In the genomic region with DNA sequence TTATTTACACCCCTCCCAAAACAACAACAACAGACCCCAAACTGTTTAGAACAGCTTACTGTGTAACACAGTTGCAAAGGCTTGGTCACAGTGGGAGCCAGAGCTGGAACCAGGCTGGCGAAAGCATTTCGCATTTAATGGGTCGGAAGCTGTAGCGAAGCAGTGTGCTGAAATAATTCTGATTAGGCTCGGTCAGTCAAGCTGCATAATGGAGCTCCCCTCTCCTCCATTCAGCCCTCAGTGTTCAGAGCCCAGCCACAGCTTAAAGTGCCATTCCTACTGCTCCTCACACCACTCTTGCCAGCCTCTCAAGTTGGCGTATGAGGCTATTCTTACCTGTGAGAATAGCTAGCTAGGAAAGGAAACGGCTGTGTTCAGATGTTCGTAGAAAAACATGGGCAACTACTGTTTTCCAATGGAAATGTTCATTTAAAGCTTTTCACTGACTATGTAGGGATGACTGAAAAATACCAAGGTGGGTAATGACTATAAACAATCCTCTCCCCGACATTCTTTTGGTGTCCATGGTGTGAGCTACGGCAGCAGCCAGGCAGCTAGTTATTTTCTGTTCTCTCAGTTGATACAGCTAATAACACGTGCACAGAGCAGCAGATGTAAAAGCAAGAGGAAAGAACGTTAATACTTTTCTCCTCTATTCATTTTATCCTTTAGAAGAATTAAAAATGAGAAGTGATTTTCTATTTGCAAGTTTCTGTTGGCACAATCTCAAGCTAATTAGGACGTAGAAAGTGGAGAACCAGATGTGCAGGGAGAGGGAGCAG, we compare ENCODE assay signal across 12 mouse cellular contexts.
DNase-seq lines count a peak whose midpoint lies in the region; ATAC-seq lines count a peak whose summit lies in the region.
"Had no signal": no experiment of that assay in that cellular context is flagged by ENCODE, and none has a peak within 500 bp of the region (broad histone marks: within the 10 kb centered on the region; RNA-seq: fewer than 3 reads in every experiment).

No protein-coding gene starts in this region.

- H3K4me1 ChIP-seq in embryonic facial prominence, embryonic 10.5 days = peaks cover 35% of the 10 kb centered on the region
- H3K4me1 ChIP-seq in hindbrain, embryonic 15.5 days (replicated peaks) = peaks cover 45% of the 10 kb centered on the region
- H3K4me1 ChIP-seq in neural tube, embryonic 14.5 days (ENCODE audit: control insufficient read depth, insufficient read depth, low read length) = peaks cover 30% of the 10 kb centered on the region; the same call in 1 of the 2 replicates
- H3K4me1 ChIP-seq in heart, embryonic 12.5 days (replicated peaks) = no peaks in the 10 kb centered on the region

- no peaks in the 10 kb centered on the region for H3K9me3 ChIP-seq in embryonic facial prominence, embryonic 10.5 days
- no peaks in the 10 kb centered on the region for H3K9me3 ChIP-seq in hindbrain, embryonic 15.5 days
- H3K9me3 ChIP-seq in neural tube, embryonic 14.5 days (ENCODE audit: control insufficient read depth, low read length) = no peaks in the 10 kb centered on the region
- no peaks in the 10 kb centered on the region for H3K9me3 ChIP-seq in heart, embryonic 12.5 days (replicated peaks)

- intact Hi-C loops in gastrocnemius, postnatal 14 days (cut with DNase I; ENCODE audit: low total_unique reads) = no loop called here

- WGBS in embryonic facial prominence, embryonic 10.5 days = 51% methylated on average over 13 of the region's 13 CpGs
- WGBS in hindbrain, embryonic 15.5 days = 12% methylated on average over 13 of the region's 13 CpGs
- WGBS in neural tube, embryonic 14.5 days = 17% methylated on average over 13 of the region's 13 CpGs
- WGBS in heart, embryonic 12.5 days = 75% methylated on average over 13 of the region's 13 CpGs

- H3K27ac ChIP-seq in embryonic facial prominence, embryonic 10.5 days (replicated peaks) = no peak overlapping the region
- H3K27ac ChIP-seq in hindbrain, embryonic 15.5 days (replicated peaks) = peak overlapping the region; percentile 63
- no peak overlapping the region; the same call in 1 of the 2 replicates for H3K27ac ChIP-seq in neural tube, embryonic 14.5 days (ENCODE audit: low read depth, low read length)
- no peak overlapping the region for H3K27ac ChIP-seq in heart, embryonic 12.5 days (ENCODE audit: poor library complexity, severe bottlenecking)
- H3K27ac ChIP-seq: macrophage had no signal

- DNase-seq in layer of hippocampus, postnatal 10 days (ENCODE audit: low spot score in 2 of 2) = peak; percentile 16 to 44
- DNase-seq in layer of hippocampus, adult 9-10 months (ENCODE audit: low spot score) = no peak
- DNase-seq in embryonic facial prominence, embryonic 10.5 days (ENCODE audit: low spot score) = peak; percentile 10
- no peak for DNase-seq in gastrocnemius, postnatal 14 days
- no peak for DNase-seq in kidney, postnatal 14 days
- DNase-seq: kidney, postnatal 4 days; liver had no signal

- no peak overlapping the region for H3K4me3 ChIP-seq in embryonic facial prominence, embryonic 10.5 days
- H3K4me3 ChIP-seq in hindbrain, embryonic 15.5 days = no peak overlapping the region
- H3K4me3 ChIP-seq in neural tube, embryonic 14.5 days (ENCODE audit: low read depth, low read length) = no peak overlapping the region
- no peak overlapping the region for H3K4me3 ChIP-seq in heart, embryonic 12.5 days
- H3K4me3 ChIP-seq: erythroblast, embryonic 14.5 days had no signal

- no peak overlapping the region for H3K9ac ChIP-seq in hindbrain, embryonic 15.5 days
- no peak overlapping the region for H3K9ac ChIP-seq in neural tube, embryonic 14.5 days (replicated peaks; ENCODE audit: low read depth, low read length)
- H3K9ac ChIP-seq in heart, embryonic 12.5 days = no peak overlapping the region

- H3K36me3 ChIP-seq in embryonic facial prominence, embryonic 10.5 days (replicated peaks) = no peaks in the 10 kb centered on the region
- no peaks in the 10 kb centered on the region for H3K36me3 ChIP-seq in hindbrain, embryonic 15.5 days
- H3K36me3 ChIP-seq in neural tube, embryonic 14.5 days (ENCODE audit: control insufficient read depth, insufficient read depth, low read length) = no peaks in the 10 kb centered on the region
- H3K36me3 ChIP-seq in heart, embryonic 12.5 days = no peaks in the 10 kb centered on the region

- no peaks in the 10 kb centered on the region for H3K27me3 ChIP-seq in embryonic facial prominence, embryonic 10.5 days (replicated peaks; ENCODE audit: low read depth, poor library complexity, severe bottlenecking)
- no peaks in the 10 kb centered on the region for H3K27me3 ChIP-seq in hindbrain, embryonic 15.5 days
- H3K27me3 ChIP-seq in neural tube, embryonic 14.5 days (ENCODE audit: control insufficient read depth, insufficient read depth, low read length) = no peaks in the 10 kb centered on the region
- H3K27me3 ChIP-seq in heart, embryonic 12.5 days (replicated peaks) = no peaks in the 10 kb centered on the region

- H3K4me2 ChIP-seq in hindbrain, embryonic 15.5 days = peak overlapping the region; percentile 43
- H3K4me2 ChIP-seq in neural tube, embryonic 14.5 days (ENCODE audit: low read depth, low read length) = peak overlapping the region; percentile 15
- H3K4me2 ChIP-seq in heart, embryonic 12.5 days = no peak overlapping the region

- ATAC-seq in hindbrain, embryonic 15.5 days (ENCODE audit: low FRiP score, low read depth) = peak; percentile 84
- peak; percentile 86 for ATAC-seq in neural tube, embryonic 14.5 days (ENCODE audit: low read depth)
- no peak for ATAC-seq in heart, embryonic 12.5 days (ENCODE audit: insufficient number of reproducible peaks, low FRiP score)

Comparison
In these comparisons a context has a peak if more than half of its experiments do, and no peak if none do; other contexts are left out.
1. DNase-seq: peak in layer of hippocampus, postnatal 10 days (2 of 2) and embryonic facial prominence, embryonic 10.5 days (single experiment); none in layer of hippocampus, adult 9-10 months (single experiment), gastrocnemius, postnatal 14 days (single experiment) and kidney, postnatal 14 days (single experiment).